ENCODE assay signal across 14 mouse cellular contexts in genomic region chr1:167761785-167762223, GRCm38 (mm10).
A peak's percentile ranks its signal among the peaks of the same experiment; 100 is the strongest.
DNase-seq lines count a peak whose midpoint lies in the region; ATAC-seq and TF ChIP-seq lines count a peak whose summit lies in the region.
"Had no signal": no experiment of that assay in that cellular context is flagged by ENCODE, and none has a peak within 500 bp of the region (broad histone marks: within the 10 kb centered on the region; RNA-seq: fewer than 3 reads in every experiment).

No protein-coding gene starts in this region.

- H3K36me3 ChIP-seq in heart, embryonic 13.5 days: no peaks in the 10 kb centered on the region
- H3K36me3 ChIP-seq in heart, adult 2 months (ENCODE audit: control insufficient read depth, insufficient read depth, low read length): no peaks in the 10 kb centered on the region
- no peaks in the 10 kb centered on the region for H3K36me3 ChIP-seq in embryonic facial prominence, embryonic 13.5 days
- no peaks in the 10 kb centered on the region for H3K36me3 ChIP-seq in hindbrain, embryonic 14.5 days (replicated peaks; ENCODE audit: control insufficient read depth, insufficient read depth)
- H3K36me3 ChIP-seq in midbrain, embryonic 15.5 days (replicated peaks): no peaks in the 10 kb centered on the region
- H3K36me3 ChIP-seq: liver, embryonic 12.5 days had no signal

- no peak for ATAC-seq in heart, embryonic 13.5 days (ENCODE audit: extremely low read depth, insufficient number of reproducible peaks, low FRiP score, low TSS enrichment)
- no peak for ATAC-seq in embryonic facial prominence, embryonic 13.5 days (ENCODE audit: insufficient number of reproducible peaks, insufficient read depth, low FRiP score, low TSS enrichment, low read depth)
- ATAC-seq in hindbrain, embryonic 14.5 days (ENCODE audit: low FRiP score): peak; percentile 44
- peak; percentile 72 for ATAC-seq in midbrain, embryonic 15.5 days (replicated peaks)
- no peak for ATAC-seq in monocyte, adult 5-6 weeks (replicated peaks; ENCODE audit: insufficient number of reproducible peaks, low FRiP score, low TSS enrichment, poor library complexity, severe bottlenecking)
- ATAC-seq: liver, embryonic 12.5 days had no signal

- peaks cover 35% of the 10 kb centered on the region for H3K27me3 ChIP-seq in heart, embryonic 13.5 days (replicated peaks)
- H3K27me3 ChIP-seq in heart, adult 2 months (ENCODE audit: control insufficient read depth, insufficient read depth, low read length): no peaks in the 10 kb centered on the region
- H3K27me3 ChIP-seq in embryonic facial prominence, embryonic 13.5 days: peaks cover 8% of the 10 kb centered on the region; the same call in 1 of the 2 replicates
- H3K27me3 ChIP-seq in hindbrain, embryonic 14.5 days (ENCODE audit: control insufficient read depth, insufficient read depth, low read length): peaks cover 51% of the 10 kb centered on the region
- H3K27me3 ChIP-seq in midbrain, embryonic 15.5 days (replicated peaks): peaks cover 62% of the 10 kb centered on the region

- H3K4me3 ChIP-seq in heart, embryonic 13.5 days: no peak overlapping the region
- no peak overlapping the region for H3K4me3 ChIP-seq in heart, adult 2 months
- H3K4me3 ChIP-seq in embryonic facial prominence, embryonic 13.5 days: no peak overlapping the region
- H3K4me3 ChIP-seq in hindbrain, embryonic 14.5 days (replicated peaks; ENCODE audit: low read length): no peak overlapping the region
- no peak overlapping the region for H3K4me3 ChIP-seq in midbrain, embryonic 15.5 days
- H3K4me3 ChIP-seq: liver, embryonic 12.5 days had no signal

- 21% methylated on average over 13 of the region's 13 CpGs for WGBS in heart, embryonic 13.5 days
- WGBS in heart, adult 2 months: 23% methylated on average over 13 of the region's 13 CpGs
- WGBS in embryonic facial prominence, embryonic 13.5 days: 6% methylated on average over 13 of the region's 13 CpGs
- WGBS in hindbrain, embryonic 14.5 days: 2% methylated on average over 13 of the region's 13 CpGs
- WGBS in midbrain, embryonic 15.5 days: 3% methylated on average over 13 of the region's 13 CpGs

- H3K27ac ChIP-seq in heart, embryonic 13.5 days (replicated peaks): no peak overlapping the region
- no peak overlapping the region for H3K27ac ChIP-seq in heart, adult 2 months
- peak overlapping the region; percentile 56 for H3K27ac ChIP-seq in embryonic facial prominence, embryonic 13.5 days
- no peak overlapping the region for H3K27ac ChIP-seq in hindbrain, embryonic 14.5 days
- peak overlapping the region; percentile 8; the same call in 1 of the 2 replicates for H3K27ac ChIP-seq in midbrain, embryonic 15.5 days
- H3K27ac ChIP-seq: liver, embryonic 12.5 days; stomach, postnatal 0 days had no signal

- H3K9me3 ChIP-seq in heart, embryonic 13.5 days: no peaks in the 10 kb centered on the region
- no peaks in the 10 kb centered on the region for H3K9me3 ChIP-seq in embryonic facial prominence, embryonic 13.5 days
- H3K9me3 ChIP-seq in hindbrain, embryonic 14.5 days (ENCODE audit: control insufficient read depth, low read length): no peaks in the 10 kb centered on the region
- H3K9me3 ChIP-seq in midbrain, embryonic 15.5 days: no peaks in the 10 kb centered on the region
- H3K9me3 ChIP-seq: liver, embryonic 12.5 days had no signal

- H3K9ac ChIP-seq in heart, embryonic 13.5 days: no peak overlapping the region
- no peak overlapping the region for H3K9ac ChIP-seq in heart, adult 2 months (ENCODE audit: low read depth, low read length)
- no peak overlapping the region for H3K9ac ChIP-seq in embryonic facial prominence, embryonic 13.5 days
- H3K9ac ChIP-seq in hindbrain, embryonic 14.5 days: no peak overlapping the region
- no peak overlapping the region for H3K9ac ChIP-seq in midbrain, embryonic 15.5 days
- H3K9ac ChIP-seq: liver, embryonic 12.5 days had no signal

- no peak for TF ChIP-seq POLR2A in heart, adult 2 months (IDR thresholded peaks at IDR 0.05; ENCODE audit: insufficient read depth, low read depth, low read length)

- H3K4me1 ChIP-seq in heart, embryonic 13.5 days: no peaks in the 10 kb centered on the region; the same call in 1 of the 2 replicates
- no peaks in the 10 kb centered on the region for H3K4me1 ChIP-seq in heart, adult 2 months (ENCODE audit: control insufficient read depth, insufficient read depth, low read length)
- peaks cover 26% of the 10 kb centered on the region for H3K4me1 ChIP-seq in embryonic facial prominence, embryonic 13.5 days
- H3K4me1 ChIP-seq in hindbrain, embryonic 14.5 days (replicated peaks; ENCODE audit: control insufficient read depth, insufficient read depth, low read length): peaks cover 21% of the 10 kb centered on the region; the same call in 1 of the 2 replicates
- peaks cover 18% of the 10 kb centered on the region for H3K4me1 ChIP-seq in midbrain, embryonic 15.5 days
- H3K4me1 ChIP-seq: liver, embryonic 12.5 days had no signal

- TF ChIP-seq EP300 in heart, adult 2 months (IDR thresholded peaks at IDR 0.05; ENCODE audit: insufficient read depth, low read depth, low read length): no peak

- peak overlapping the region; percentile 26 for H3K4me2 ChIP-seq in heart, embryonic 13.5 days
- H3K4me2 ChIP-seq in embryonic facial prominence, embryonic 13.5 days: peak overlapping the region; percentile 29
- H3K4me2 ChIP-seq in hindbrain, embryonic 14.5 days (replicated peaks): 0 out of 2 replicates have a peak overlapping the region, but pooled peaks have one; percentile 1
- peak overlapping the region; percentile 34 for H3K4me2 ChIP-seq in midbrain, embryonic 15.5 days
- H3K4me2 ChIP-seq: liver, embryonic 12.5 days had no signal

- intact Hi-C loops in heart, adult 2 months (cut with DNase I): no loop called here

- DNase-seq in heart, adult 2 months: no peak
- peak; percentile 47 for DNase-seq in hindbrain, embryonic 14.5 days (ENCODE audit: low spot score)
- no peak for DNase-seq in natural killer cell, adult 2 months (ENCODE audit: low spot score in 2 of 2)
- DNase-seq in right cerebral cortex, postnatal 10 days (ENCODE audit: low spot score in 2 of 2): no peak
- DNase-seq: adrenal gland, postnatal 36 days; cerebellum, adult 9-11 months; heart, postnatal 4 days; kidney, postnatal 36 days had no signal

- no peak for TF ChIP-seq CTCF in heart, adult 2 months (IDR thresholded peaks at IDR 0.05)

- no peaks in the 10 kb centered on the region for H3K79me2 ChIP-seq in heart, adult 2 months (replicated peaks; ENCODE audit: control insufficient read depth, insufficient read depth, low read length)

Comparison
In these comparisons a context has a peak if more than half of its experiments do, and no peak if none do; other contexts are left out.
1. ATAC-seq: peak in hindbrain, embryonic 14.5 days (single experiment) and midbrain, embryonic 15.5 days (single experiment); none in heart, embryonic 13.5 days (single experiment), embryonic facial prominence, embryonic 13.5 days (single experiment) and monocyte, adult 5-6 weeks (single experiment).
2. H3K27ac ChIP-seq: peak in embryonic facial prominence, embryonic 13.5 days (single experiment) and midbrain, embryonic 15.5 days (single experiment); none in heart, embryonic 13.5 days (single experiment), heart, adult 2 months (single experiment) and hindbrain, embryonic 14.5 days (single experiment).
3. Peak in every context shown above with its lines, with median percentiles within 50 percentile points of each other: H3K4me2 ChIP-seq.